Mouse (Mus musculus) stomach, embryonic 15.5 days (tissue): ENCODE measurements around the gene Dcakd. TPM values are rescaled to one million over a fixed set of nuclear protein-coding genes. Genes with fewer than 3 reads are reported as not detected.

Experiments
- ATAC-seq: fragments of 200-750 bp; cut with Nextera tagmentation; 2 replicates; pipeline ENCODE4 v1.8.0; 2017; ENCODE audit warnings: low read depth, moderate number of reproducible peaks, moderate TSS enrichment; ENCODE audit not compliant: insufficient read depth, low FRiP score
- H3K27ac ChIP-seq: fragments of 300-500 bp; sonication (generic); 2 replicates; pipeline ENCODE4 v1.5.1; 2015; ENCODE audit warnings: mild to moderate bottlenecking, inconsistent platforms
- H3K27me3 ChIP-seq: fragments of 300-500 bp; sonication (generic); replicated peaks from 2 replicates; pipeline ENCODE4 v1.6.1; 2015; ENCODE audit warnings: inconsistent platforms
- H3K36me3 ChIP-seq: fragments of 300-500 bp; sonication (generic); 2 replicates; pipeline ENCODE4 v1.6.1; 2015; ENCODE audit warnings: inconsistent platforms
- H3K4me1 ChIP-seq: fragments of 300-500 bp; sonication (generic); 2 replicates; pipeline ENCODE4 v1.6.1; 2015; ENCODE audit warnings: inconsistent platforms
- H3K4me2 ChIP-seq: fragments of 300-500 bp; sonication (generic); 2 replicates; pipeline ENCODE4 v1.6.1; 2015; ENCODE audit warnings: mild to moderate bottlenecking, inconsistent platforms
- H3K4me3 ChIP-seq: fragments of 300-500 bp; sonication (generic); replicated peaks from 2 replicates; pipeline ENCODE4 v1.5.1; 2015; ENCODE audit warnings: inconsistent platforms
- H3K9ac ChIP-seq: fragments of 300-500 bp; sonication (generic); 2 replicates; pipeline ENCODE4 v1.6.1; 2015; ENCODE audit warnings: inconsistent platforms
- H3K9me3 ChIP-seq: fragments of 300-500 bp; sonication (generic); 2 replicates; pipeline ENCODE4 v1.6.1; 2016; ENCODE audit warnings: inconsistent platforms
- WGBS: fragments of 180-500 bp; shearing (Covaris S2); methylation state at CpG from one replicate; pipeline ENCODE4 v1.1.7; 2015; 5-methylcytosine and 5-hydroxymethylcytosine counted together
- polyA plus RNA-seq: library from polyadenylated mRNA; unstranded; fragments of >200 nt; fragmentation: Nextera tagmentation; extraction: Ambion mirVana; gene quantifications from 2 replicates; pipeline ENCODE4 v1.2.1, GENCODE M21; 2015

Gene Dcakd
- polyA plus RNA-seq = 107 TPM in 2 replicates

GRCm38 (mm10) chr11:103028176-103028891 is at the start of gene Dcakd, which contains the start of gene Nmt1:
Gene Dcakd (minus strand): TSS chr11:103028333.
Gene Nmt1 (plus strand): TSS chr11:103028190.
- Histone ChIP-seq H3K27ac (peak within 1 kb of the TSS; percentile 83), H3K4me1 (peaks cover 15% of the 10 kb centered on the region), H3K4me2 (peak within 1 kb of the TSS; percentile 68), H3K27me3 (no peaks in the 10 kb centered on the region), H3K9me3 (no peaks in the 10 kb centered on the region), H3K9ac (peak within 1 kb of the TSS; percentile 49), H3K4me3 (peak within 1 kb of the TSS; percentile 92), H3K36me3 (no peaks in the 10 kb centered on the region; the same call in 1 of the 2 replicates)
- WGBS = under 1% methylated on average over 36 of the region's 36 CpGs
- ATAC-seq = peak; percentile 97

- ATAC-seq = no peak
- WGBS = 77% methylated on average over 8 of the region's 8 CpGs
- Histone ChIP-seq H3K36me3 (no peaks in the 10 kb centered on the region), H3K9me3 (no peaks in the 10 kb centered on the region), H3K27ac (no peak overlapping the region), H3K4me1 (peaks cover 15% of the 10 kb centered on the region; the same call in 1 of the 2 replicates), H3K4me3 (no peak overlapping the region), H3K9ac (no peak overlapping the region), H3K27me3 (peaks cover 11% of the 10 kb centered on the region), H3K4me2 (no peak overlapping the region)
Observed at GRCm38 (mm10) chr11:103076581-103076980, 48.4 kb upstream of the Dcakd start.

- Histone ChIP-seq H3K4me3 (no peak overlapping the region), H3K27ac (no peak overlapping the region), H3K4me1 (peaks cover 10% of the 10 kb centered on the region; the same call in 1 of the 2 replicates), H3K9me3 (no peaks in the 10 kb centered on the region), H3K36me3 (no peaks in the 10 kb centered on the region), H3K9ac (no peak overlapping the region), H3K4me2 (no peak overlapping the region), H3K27me3 (peaks cover 11% of the 10 kb centered on the region)
- WGBS = 81% methylated on average over 7 of the region's 7 CpGs
- ATAC-seq = no peak
Observed at GRCm38 (mm10) chr11:103076010-103076409, 47.9 kb upstream of the Dcakd start.

- 28% methylated on average over 10 of the region's 10 CpGs for WGBS
- H3K36me3 ChIP-seq = 0 out of 2 replicates have a peak, but pooled peaks cover 2% of the 10 kb centered on the region
- no peaks in the 10 kb centered on the region for H3K4me1 ChIP-seq
- no peak overlapping the region for H3K4me2 ChIP-seq
- no peak overlapping the region for H3K9ac ChIP-seq
- no peak for ATAC-seq
- no peak overlapping the region for H3K27ac ChIP-seq
- no peak overlapping the region for H3K4me3 ChIP-seq
- no peaks in the 10 kb centered on the region for H3K9me3 ChIP-seq
- H3K27me3 ChIP-seq = peaks cover 2% of the 10 kb centered on the region
Observed at GRCm38 (mm10) chr11:103074796-103075323, 46.7 kb upstream of the Dcakd start.

GRCm38 (mm10) chr11:103074121-103074650 is 46.1 kb upstream of the Dcakd start:
- H3K27ac ChIP-seq = no peak overlapping the region
- peaks cover 8% of the 10 kb centered on the region; the same call in 1 of the 2 replicates for H3K36me3 ChIP-seq
- no peaks in the 10 kb centered on the region for H3K4me1 ChIP-seq
- H3K4me3 ChIP-seq = no peak overlapping the region
- H3K27me3 ChIP-seq = no peaks in the 10 kb centered on the region; the same call in 1 of the 2 replicates
- WGBS = 63% methylated on average over 10 of the region's 10 CpGs
- H3K4me2 ChIP-seq = no peak overlapping the region
- H3K9ac ChIP-seq = no peak overlapping the region
- no peaks in the 10 kb centered on the region for H3K9me3 ChIP-seq
- no peak for ATAC-seq

- no peak overlapping the region for H3K9ac ChIP-seq
- H3K4me3 ChIP-seq = no peak overlapping the region
- H3K27me3 ChIP-seq = no peaks in the 10 kb centered on the region; the same call in 1 of the 2 replicates
- H3K9me3 ChIP-seq = no peaks in the 10 kb centered on the region
- H3K4me2 ChIP-seq = no peak overlapping the region
- no peaks in the 10 kb centered on the region for H3K4me1 ChIP-seq
- peaks cover 13% of the 10 kb centered on the region; the same call in 1 of the 2 replicates for H3K36me3 ChIP-seq
- no peak for ATAC-seq
- 85% methylated on average over 7 of the region's 7 CpGs for WGBS
- H3K27ac ChIP-seq = no peak overlapping the region
Observed at GRCm38 (mm10) chr11:103073671-103074070, 45.5 kb upstream of the Dcakd start.

GRCm38 (mm10) chr11:103070322-103070880 is 42.3 kb upstream of the Dcakd start:
- WGBS = 89% methylated on average over 10 of the region's 10 CpGs
- H3K4me3 ChIP-seq = no peak overlapping the region
- no peak for ATAC-seq

GRCm38 (mm10) chr11:103069731-103070130 is 41.6 kb upstream of the Dcakd start:
- Histone ChIP-seq H3K36me3 (peaks cover 47% of the 10 kb centered on the region), H3K4me3 (no peak overlapping the region), H3K27me3 (no peaks in the 10 kb centered on the region), H3K9me3 (no peaks in the 10 kb centered on the region), H3K27ac (no peak overlapping the region), H3K4me2 (no peak overlapping the region), H3K9ac (no peak overlapping the region), H3K4me1 (no peaks in the 10 kb centered on the region)
- ATAC-seq = no peak
- WGBS = 89% methylated on average over 2 of the region's 2 CpGs

More at GRCm38 (mm10) chr11:103070322-103070880, 42.3 kb upstream of the Dcakd start:
- Histone ChIP-seq H3K4me1 (no peaks in the 10 kb centered on the region), H3K27me3 (no peaks in the 10 kb centered on the region), H3K9me3 (no peaks in the 10 kb centered on the region), H3K36me3 (peaks cover 42% of the 10 kb centered on the region), H3K27ac (no peak overlapping the region), H3K9ac (no peak overlapping the region), H3K4me2 (no peak overlapping the region)

- Histone ChIP-seq H3K4me2 (no peak overlapping the region), H3K4me1 (no peaks in the 10 kb centered on the region), H3K27me3 (no peaks in the 10 kb centered on the region), H3K9ac (no peak overlapping the region), H3K4me3 (no peak overlapping the region), H3K36me3 (peaks cover 55% of the 10 kb centered on the region), H3K9me3 (no peaks in the 10 kb centered on the region), H3K27ac (no peak overlapping the region)
- no peak for ATAC-seq
- 92% methylated on average over 11 of the region's 11 CpGs for WGBS
Observed at GRCm38 (mm10) chr11:103068884-103069283, 40.8 kb upstream of the Dcakd start.

GRCm38 (mm10) chr11:103068272-103068671 is 40.1 kb upstream of the Dcakd start:
- Histone ChIP-seq H3K27ac (no peak overlapping the region), H3K9me3 (no peaks in the 10 kb centered on the region), H3K4me3 (no peak overlapping the region), H3K4me2 (no peak overlapping the region), H3K4me1 (no peaks in the 10 kb centered on the region), H3K36me3 (peaks cover 61% of the 10 kb centered on the region), H3K27me3 (no peaks in the 10 kb centered on the region), H3K9ac (no peak overlapping the region)
- 88% methylated on average over 4 of the region's 4 CpGs for WGBS
- ATAC-seq = no peak

GRCm38 (mm10) chr11:103067457-103068001 is 39.4 kb upstream of the Dcakd start:
- Histone ChIP-seq H3K4me2 (no peak overlapping the region), H3K4me1 (no peaks in the 10 kb centered on the region), H3K9me3 (no peaks in the 10 kb centered on the region), H3K9ac (no peak overlapping the region), H3K27ac (no peak overlapping the region), H3K4me3 (no peak overlapping the region), H3K36me3 (peaks cover 65% of the 10 kb centered on the region), H3K27me3 (no peaks in the 10 kb centered on the region)
- 72% methylated on average over 8 of the region's 8 CpGs for WGBS
- no peak for ATAC-seq

GRCm38 (mm10) chr11:103067051-103067361 is 38.9 kb upstream of the Dcakd start:
- 94% methylated on average over 6 of the region's 6 CpGs for WGBS
- no peak for ATAC-seq
- H3K4me2 ChIP-seq = no peak overlapping the region
- peaks cover 66% of the 10 kb centered on the region for H3K36me3 ChIP-seq
- H3K27me3 ChIP-seq = no peaks in the 10 kb centered on the region
- no peaks in the 10 kb centered on the region for H3K4me1 ChIP-seq
- H3K9me3 ChIP-seq = no peaks in the 10 kb centered on the region
- no peak overlapping the region for H3K27ac ChIP-seq
- no peak overlapping the region for H3K9ac ChIP-seq
- H3K4me3 ChIP-seq = no peak overlapping the region
